Mouse (Mus musculus): ENCODE data around the gene Dxo.
"Not testable (repeated sequence)": the region's sequence is repeated elsewhere in the genome, so short reads cannot be mapped to it uniquely, and the experiment has no call there.

Dxo gene

GRCm38 (mm10) chr17:34836856-34837221, at the start of gene Dxo, which contains the start of gene Stk19:
Gene Dxo, plus strand, starts transcription at chr17:34837019.
Gene Stk19, minus strand, starts transcription at chr17:34836945.
- DNase-seq (ENCODE audit: low read depth): peak; percentile 97

DNA sequence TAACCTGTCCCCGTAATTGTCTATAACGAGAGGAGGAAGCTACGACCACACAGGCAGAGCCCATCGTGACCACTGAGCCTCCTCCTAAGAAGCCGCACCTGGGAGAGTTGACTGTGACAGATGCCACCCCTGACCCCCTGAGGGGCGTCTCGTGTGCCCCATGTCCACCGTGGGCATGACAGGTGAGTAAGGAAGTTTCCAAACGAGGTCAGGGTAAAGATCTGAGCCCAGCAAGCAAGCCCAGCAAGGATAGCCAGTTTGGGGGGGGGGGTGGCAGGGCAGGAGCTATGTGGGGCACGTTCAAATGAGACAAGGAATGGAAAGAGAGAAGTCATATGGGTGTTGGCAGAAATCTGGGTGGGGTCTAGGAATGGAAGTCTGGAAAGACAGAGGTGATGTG, 41.8 kb upstream of the Dxo start:
- DNase-seq (ENCODE audit: low read depth): no peak

DNA sequence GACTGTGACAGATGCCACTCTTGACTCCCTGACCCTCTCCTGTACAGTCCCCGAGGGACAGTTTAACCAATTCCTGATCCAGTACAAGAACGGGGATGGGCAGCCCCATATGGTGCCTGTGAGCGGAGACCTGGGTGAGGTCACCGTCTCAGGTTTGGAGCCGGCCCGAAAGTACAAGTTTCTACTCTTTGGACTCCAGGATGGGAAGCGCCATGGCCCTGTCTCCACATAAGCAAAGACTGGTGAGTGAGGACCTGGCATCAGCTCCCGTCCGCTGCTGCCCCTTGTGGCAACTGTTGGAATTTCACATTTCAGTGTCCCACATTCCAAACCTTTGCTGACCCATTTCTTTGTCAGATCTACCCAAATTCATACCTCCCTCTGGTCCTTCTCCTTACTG, 41.2 kb upstream of the Dxo start:
- peak; percentile 4 for DNase-seq (ENCODE audit: low read depth)

DNA sequence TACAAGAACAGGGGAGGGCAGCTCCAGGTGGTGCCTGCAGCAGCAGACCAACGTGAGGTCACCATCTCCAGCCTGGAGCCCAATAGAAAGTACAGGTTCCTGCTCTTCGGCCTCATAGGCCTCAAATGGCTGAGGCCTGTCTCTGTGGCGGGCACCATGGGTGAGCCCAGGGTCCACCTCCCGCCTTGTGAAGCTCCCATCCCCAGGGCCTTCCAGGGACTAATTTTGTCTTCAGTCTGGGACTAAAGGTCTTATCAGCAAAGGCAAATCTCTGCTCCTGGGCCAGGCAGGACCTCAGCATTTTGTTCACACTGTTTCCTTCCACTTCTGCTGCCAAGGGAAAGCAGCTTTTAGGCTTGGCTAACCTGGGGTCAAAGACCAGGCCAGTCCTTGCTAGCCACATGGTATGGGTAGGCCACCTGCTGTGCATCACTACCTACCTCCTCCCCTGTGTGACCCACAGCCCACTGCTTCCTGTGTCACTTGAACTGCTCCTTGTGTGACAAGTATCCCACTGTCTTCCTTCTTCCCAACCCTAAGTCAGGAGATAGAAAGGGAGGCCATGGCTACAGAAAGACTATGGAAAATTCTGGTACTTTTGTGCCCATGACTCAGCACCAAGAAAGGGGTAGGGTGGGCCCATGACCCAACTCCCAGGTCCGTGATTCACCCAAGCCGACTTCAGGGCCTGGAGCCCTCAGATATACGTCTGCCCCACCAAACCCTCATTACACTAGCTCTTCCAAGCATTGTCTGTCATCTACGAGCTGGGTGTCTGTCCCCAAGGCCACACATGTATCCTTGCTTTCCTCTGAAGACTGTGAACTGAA, 40.3 kb upstream of the Dxo start:
- DNase-seq (ENCODE audit: low read depth): no peak

GRCm38 (mm10) chr17:34797211-34797995, 39.4 kb upstream of the Dxo start:
- DNase-seq (ENCODE audit: low read depth): not testable (repeated sequence)

DNA sequence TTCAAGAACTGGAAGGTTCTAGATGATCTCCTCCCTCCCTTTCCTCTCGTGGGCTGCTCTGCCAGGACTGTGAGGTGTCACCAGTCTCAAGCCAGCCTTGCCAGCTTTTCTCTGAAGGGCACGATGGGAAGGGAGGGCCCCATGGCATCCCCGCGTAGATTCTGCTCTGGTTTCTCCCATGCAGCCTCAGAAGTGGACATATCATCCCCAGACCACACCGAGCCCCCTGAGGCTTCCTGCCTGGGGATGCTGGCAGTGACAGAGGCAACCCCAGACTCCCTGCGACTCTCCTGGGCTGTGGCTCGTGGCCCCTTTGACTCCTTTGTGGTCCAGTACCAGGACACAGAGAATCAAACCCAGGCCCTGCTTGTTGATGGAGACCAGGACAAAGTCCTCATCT, 38.7 kb upstream of the Dxo start:
- not testable (repeated sequence) for DNase-seq (ENCODE audit: low read depth)

GRCm38 (mm10) chr17:34798866-34799530, 37.8 kb upstream of the Dxo start:
- DNase-seq (ENCODE audit: low read depth): no peak

DNA sequence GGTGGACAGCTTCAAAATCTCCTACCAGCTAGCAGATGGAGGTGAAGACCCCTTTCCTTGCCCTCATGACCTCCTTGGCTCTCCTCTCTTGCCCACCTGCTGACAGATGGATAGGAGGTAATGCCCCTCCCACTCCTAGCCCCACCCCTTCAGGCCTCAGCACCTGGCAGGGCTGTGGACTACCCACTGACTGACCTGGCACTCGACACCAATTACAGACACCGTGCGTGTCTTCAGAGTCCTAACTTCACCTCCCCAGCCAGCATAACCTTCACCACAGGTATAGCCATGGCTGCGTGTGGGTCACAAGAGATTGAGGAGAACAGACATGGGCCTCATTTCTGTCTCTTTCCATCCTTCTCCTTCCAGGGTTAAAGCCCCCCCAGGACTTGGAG, 37.3 kb upstream of the Dxo start:
- DNase-seq (ENCODE audit: low read depth): no peak

GRCm38 (mm10) chr17:34800781-34801305, 36.0 kb upstream of the Dxo start:
- not testable (repeated sequence) for DNase-seq (ENCODE audit: low read depth)

- DNase-seq (ENCODE audit: low read depth): not testable (repeated sequence)
Measured at GRCm38 (mm10) chr17:34802756-34803155, 34.1 kb upstream of the Dxo start.

DNA sequence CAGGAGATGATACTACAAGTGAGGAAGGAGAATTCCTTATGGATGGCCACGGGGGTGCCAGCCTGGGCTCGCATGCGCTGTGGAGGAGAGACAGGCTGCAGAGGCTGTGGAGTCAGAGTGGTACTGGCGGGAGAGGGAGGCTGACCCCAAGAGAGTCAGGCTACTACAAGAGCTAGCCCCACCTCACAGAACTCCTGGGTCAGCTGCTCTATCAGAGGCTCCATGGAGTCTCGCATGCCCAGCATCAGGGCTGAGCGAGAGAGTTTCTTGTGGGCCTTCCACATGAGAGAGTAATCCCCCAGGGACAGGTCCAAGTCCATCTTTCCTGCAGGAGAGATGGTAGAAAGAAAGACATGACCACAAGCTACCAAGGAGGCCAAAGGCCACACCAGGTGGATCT, 33.5 kb upstream of the Dxo start:
- not testable (repeated sequence) for DNase-seq (ENCODE audit: low read depth)

DNA sequence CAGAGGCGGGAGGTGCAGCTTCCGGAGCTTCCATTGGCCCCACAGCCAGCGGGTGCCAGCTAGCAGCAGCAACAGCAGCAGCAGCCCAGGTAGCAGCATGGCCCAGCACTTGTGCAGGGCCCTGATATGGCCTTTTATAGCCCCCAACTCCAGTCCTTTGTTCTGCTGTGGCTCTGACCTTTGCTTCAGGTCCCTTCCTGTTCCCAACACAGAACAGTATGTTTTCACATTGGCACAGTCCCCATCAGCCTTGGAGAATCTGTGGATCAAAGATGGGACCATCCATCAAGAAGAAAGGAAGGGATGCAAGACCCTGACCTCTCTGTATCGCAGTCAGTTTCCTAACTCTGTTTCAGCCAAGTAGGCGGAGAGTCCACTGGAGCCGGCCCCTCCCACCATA, 32.5 kb upstream of the Dxo start, which contains the start of gene Cyp21a1:
TSS of gene Cyp21a1 (minus strand) at position 261 of the 400 bp plus-strand sequence.
- DNase-seq (ENCODE audit: low read depth): not testable (repeated sequence)

- DNase-seq (ENCODE audit: low read depth): peak; percentile 24
Measured at GRCm38 (mm10) chr17:34804871-34805562, 31.8 kb upstream of the Dxo start.

- DNase-seq (ENCODE audit: low read depth): no peak
Measured at GRCm38 (mm10) chr17:34807176-34807575, 29.6 kb upstream of the Dxo start.

DNA sequence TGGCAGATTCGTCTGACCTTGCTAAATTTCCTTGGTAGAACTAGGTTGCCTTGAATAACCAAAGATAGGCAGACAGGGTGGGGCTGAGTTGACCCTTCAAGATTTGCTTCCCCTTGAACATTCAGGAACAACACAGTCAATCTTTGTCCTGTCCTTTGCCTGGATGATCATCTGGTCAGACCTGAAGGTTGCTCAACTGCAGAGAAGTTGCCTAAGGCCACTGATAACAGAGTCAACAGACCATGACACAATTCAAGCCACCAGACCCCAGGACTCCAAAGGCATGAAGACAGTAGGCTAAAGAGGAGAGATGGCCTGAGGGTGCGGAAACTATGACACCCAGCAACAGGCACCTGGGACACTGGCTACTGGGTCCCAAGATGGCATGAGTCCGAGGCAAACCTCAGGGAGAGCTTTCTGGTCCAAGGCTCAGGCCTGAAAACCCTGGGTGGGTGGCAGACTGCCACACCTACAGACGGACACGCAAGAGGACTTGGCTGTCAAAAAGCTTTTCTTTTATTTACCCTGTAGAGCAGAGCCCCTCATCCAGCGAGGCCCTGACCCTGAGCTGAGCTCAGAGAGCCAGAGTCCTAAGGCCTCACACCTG, 28.1 kb upstream of the Dxo start:
- peak; percentile 35 for DNase-seq (ENCODE audit: low read depth)

- DNase-seq (ENCODE audit: low read depth): not testable (repeated sequence)
Measured at GRCm38 (mm10) chr17:34810411-34810810, 26.4 kb upstream of the Dxo start.

DNA sequence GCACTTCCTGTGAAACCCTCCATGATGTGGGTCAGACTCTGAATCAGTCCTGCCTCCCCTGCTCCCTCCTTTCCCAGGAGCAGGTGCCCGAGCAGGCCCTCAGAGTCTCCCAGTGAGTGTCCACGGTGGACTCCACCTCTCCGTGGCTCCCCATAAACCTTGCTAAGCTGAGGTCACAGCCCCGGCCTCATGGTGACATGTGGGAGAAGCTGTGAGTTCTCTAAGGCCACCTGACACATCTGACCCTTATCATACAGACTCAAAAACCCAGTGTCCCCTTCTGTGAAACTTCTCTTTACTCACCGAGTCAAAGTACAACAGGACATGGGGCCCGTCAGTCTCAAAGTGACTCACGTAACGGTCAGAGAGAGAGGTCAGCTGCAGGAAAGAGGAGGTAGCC, 26.0 kb upstream of the Dxo start:
- not testable (repeated sequence) for DNase-seq (ENCODE audit: low read depth)

DNA sequence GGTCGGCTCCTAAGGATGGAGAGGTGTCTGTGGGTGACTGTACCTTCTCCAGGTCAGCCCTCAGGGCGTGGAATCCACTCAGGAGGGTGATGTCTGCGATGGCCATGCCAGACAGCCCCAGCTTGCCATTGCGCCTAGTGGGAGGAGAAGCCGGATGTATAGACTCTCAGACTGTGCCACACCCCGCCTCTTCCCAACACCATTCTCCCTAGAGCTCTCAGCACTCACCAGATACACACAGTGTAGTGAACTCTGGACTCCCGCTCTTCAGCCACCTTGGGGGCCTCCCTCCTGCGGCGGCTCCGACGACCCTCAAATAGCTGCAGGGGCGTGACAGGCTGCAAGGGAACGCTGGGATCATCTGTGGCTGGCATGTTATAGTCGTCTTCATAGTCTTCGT, 25.5 kb upstream of the Dxo start:
- DNase-seq (ENCODE audit: low read depth): no peak

- DNase-seq (ENCODE audit: low read depth): peak; percentile 28
Measured at GRCm38 (mm10) chr17:34813747-34814146, 23.1 kb upstream of the Dxo start.

DNA sequence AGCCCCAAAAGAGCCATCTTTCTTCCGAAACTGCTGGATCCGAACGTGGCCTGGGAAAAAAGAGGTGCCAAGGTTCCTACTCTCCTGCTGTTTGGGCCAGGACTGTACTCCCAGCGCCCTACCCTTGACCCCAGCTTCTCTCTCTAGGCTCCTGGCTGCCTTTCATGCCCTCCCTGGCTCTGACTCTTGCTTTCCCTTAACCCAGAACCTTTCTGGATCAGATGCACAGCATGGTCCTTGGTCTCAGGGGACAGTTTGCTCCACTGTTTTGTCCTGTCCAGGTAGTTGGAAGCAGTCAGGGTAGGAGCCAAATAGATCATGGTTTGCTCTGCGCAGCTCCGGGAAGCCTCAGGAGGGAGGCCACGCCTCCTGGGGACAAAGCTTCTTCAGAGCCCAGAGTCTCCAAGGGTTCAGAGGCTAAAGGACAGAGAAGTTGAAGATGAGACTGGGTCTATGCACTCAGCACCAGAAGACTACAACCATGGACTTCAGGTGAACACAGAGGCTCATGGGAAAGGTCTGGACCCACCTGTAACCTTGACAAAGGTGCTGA, 21.9 kb upstream of the Dxo start:
- no peak for DNase-seq (ENCODE audit: low read depth)

DNA sequence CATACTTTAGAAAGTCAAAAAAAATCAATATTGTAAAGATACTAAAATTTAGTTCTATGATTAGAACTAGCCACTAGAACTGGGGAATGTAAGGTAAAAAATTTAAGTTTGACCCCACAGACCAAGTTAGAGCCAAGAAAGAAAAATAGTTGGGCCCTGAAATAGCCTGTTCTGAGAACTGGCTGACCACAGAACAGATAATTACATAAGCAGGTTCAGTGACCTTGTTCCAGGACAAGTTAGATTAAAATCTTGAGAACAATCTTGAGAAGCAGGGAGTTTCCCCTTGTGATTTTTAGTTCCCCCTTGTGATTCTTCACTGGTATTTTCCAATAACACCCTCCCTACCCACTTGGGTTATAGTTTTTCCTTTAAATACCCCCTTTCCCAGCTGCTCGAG, 6.0 kb upstream of the Dxo start:
- DNase-seq (ENCODE audit: low read depth): not testable (repeated sequence)
